Mouse (Mus musculus) naive thymus-derived CD4-positive, alpha-beta T cell, adult 2 months (primary cell): ENCODE results near the gene Lnpep.

Experiments
- DNase-seq: peaks from one replicate; pipeline ENCODE4 v3.0.0-alpha.2; 2011; ENCODE audit warnings: low read depth

Gene Lnpep

GRCm38 (mm10) chr17:17492116-17492515, 132.7 kb downstream of the Lnpep start:
- DNase-seq, result no peak

GRCm38 (mm10) chr17:17491622-17492001, 133.2 kb downstream of the Lnpep start:
- no peak for DNase-seq

- no peak for DNase-seq
Observed at GRCm38 (mm10) chr17:17490820-17491621, 133.8 kb downstream of the Lnpep start.

- no peak for DNase-seq
Observed at GRCm38 (mm10) chr17:17485789-17486188, 139.1 kb downstream of the Lnpep start.
